Mouse (Mus musculus): ENCODE results near the gene Pacs2.
A peak's percentile ranks its signal among the peaks of the same experiment; 100 is the strongest.

Gene Pacs2

GRCm38 (mm10) chr12:113012443-113012842 lies 1.9 kb upstream of the Pacs2 start:
- no peak for DNase-seq

DNA sequence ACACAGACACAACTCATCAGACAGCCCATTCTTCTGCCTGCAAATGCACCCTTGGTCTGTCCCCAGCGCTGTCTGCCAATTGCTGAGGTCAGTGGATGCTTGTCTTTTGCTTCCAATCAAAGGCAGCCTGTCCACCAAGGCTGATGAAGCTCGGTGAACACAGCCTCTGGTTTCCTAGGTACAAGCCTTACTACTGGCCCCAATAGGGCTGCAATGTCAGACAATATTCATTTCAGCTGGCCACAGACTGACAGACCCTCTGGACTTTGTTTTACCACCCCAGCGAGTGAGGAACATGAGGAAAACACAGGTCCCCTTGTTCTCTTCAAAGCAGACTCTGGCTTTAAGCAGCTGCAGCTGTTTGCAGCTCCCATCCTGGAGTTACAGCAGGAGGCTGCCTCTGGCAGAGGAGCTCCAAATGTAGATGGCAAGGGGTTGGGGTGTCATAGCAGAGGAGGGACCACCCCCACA lies 1.3 kb upstream of the Pacs2 start:
- DNase-seq = no peak

GRCm38 (mm10) chr12:113014561-113015556 lies 551 bp downstream of the Pacs2 start:
- peak; percentile 43 to 78 for DNase-seq

- DNase-seq = no peak
Measured at GRCm38 (mm10) chr12:113015956-113016355, 1.6 kb downstream of the Pacs2 start.

DNA sequence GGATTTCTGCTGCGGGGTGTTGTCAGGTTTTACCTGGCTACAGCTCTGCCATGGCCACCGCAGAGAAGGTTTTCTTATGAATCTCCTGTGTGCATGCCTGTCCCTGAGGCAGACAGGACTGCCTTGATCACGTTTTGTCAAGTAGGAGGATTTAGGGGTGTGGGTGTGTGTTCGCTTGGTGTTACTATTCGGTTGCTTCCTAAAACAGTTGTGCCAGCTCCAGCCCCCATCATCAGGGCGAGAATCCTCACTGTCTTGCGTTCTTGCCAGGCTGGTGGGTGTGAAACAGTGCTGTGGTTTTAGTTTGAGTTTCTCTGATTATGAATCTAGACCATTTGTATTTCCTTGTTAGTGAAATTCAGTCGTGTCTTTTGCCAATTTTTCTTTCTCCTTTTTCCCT lies 2.7 kb downstream of the Pacs2 start:
- DNase-seq = no peak

- peak; percentile 44 to 67 for DNase-seq
Measured at GRCm38 (mm10) chr12:113017429-113017984, 3.2 kb downstream of the Pacs2 start.

- DNase-seq = no peak
Measured at GRCm38 (mm10) chr12:113018763-113019162, 4.5 kb downstream of the Pacs2 start.

GRCm38 (mm10) chr12:113021488-113021887 lies 7.2 kb downstream of the Pacs2 start:
- no peak for DNase-seq

DNA sequence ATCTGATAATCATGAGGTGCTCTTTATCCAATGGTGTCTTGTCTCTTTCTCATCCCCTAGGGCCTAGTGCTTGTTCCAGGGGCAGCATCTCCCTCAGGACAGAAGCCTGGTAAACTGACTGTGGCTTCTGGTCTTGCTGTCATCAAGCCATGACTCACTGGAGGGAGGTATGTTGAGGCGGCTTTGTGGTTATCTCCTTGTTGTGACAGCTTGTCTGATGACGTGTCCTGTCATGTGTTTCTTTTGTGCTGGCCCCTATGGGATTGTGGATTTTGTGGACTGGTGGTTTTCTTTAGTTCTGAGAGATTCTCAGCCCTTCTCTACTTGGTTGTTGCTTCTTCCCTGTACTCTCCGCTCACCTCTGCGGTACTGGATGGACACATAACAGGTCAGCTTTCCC lies 8.8 kb downstream of the Pacs2 start:
- no peak for DNase-seq

DNA sequence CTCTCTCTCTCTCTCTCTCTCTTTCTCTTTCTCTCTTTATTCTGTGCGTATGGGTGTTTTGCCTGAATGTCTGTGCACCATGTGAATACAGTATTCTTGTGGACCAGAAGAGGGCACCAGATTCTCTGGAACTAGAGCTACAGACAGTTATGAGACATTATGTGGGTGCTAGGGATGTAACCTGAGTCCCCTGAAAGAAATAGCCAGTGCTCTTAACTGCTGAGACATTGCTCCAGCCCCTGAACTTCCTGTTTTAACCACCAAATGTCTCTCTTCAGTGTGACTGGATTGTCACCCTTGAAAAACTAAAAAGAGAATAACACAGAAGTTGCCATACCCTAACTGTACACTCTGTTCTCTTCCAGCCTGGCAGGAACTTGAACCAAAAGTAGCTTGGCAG lies 12.2 kb downstream of the Pacs2 start:
- no peak for DNase-seq

DNA sequence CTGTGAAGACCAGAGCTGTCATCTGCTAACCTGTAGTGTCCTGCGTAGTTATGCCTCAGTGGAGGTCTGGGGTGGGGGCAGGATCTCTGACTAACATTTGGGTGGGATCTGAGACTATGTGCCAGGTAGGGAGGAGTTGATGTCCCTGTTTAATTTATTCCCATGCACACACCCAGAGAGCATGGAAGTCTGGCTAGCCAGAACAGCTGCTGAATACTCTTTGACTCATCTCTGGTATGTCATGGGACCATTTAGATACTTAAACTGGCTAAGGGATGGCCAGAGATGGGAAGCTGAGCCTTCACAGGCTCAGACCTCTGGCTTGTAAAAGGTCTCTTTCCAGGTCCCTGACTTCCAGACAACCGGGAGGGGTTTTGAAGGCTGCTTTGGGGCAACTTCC lies 13.2 kb downstream of the Pacs2 start:
- no peak for DNase-seq

GRCm38 (mm10) chr12:113028067-113028466 lies 13.8 kb downstream of the Pacs2 start:
- no peak for DNase-seq

GRCm38 (mm10) chr12:113028898-113029297 lies 14.6 kb downstream of the Pacs2 start:
- no peak for DNase-seq

DNA sequence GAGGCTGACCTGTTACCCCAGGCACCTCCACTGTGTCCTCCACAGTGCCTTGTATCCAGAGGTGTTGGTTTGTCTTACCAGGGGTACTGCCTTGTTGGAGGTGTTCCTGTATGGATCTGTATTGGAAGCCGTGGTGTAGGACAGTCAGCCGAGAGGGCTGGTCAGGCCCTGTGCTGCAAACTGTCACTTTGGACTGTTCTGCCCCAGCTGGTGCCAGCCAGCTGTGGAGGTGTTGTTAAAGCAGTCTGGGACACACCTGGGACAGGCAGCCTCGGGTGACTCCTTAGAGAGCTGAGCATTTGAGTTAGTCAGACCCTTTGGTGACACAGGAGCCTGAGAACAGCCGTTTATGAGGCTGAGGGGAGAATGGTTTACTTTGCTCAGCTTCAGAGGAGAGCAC lies 15.7 kb downstream of the Pacs2 start:
- DNase-seq = no peak

GRCm38 (mm10) chr12:113030993-113031392 lies 16.7 kb downstream of the Pacs2 start:
- no peak for DNase-seq

- DNase-seq = no peak
Measured at GRCm38 (mm10) chr12:113031441-113031840, 17.1 kb downstream of the Pacs2 start.

DNA sequence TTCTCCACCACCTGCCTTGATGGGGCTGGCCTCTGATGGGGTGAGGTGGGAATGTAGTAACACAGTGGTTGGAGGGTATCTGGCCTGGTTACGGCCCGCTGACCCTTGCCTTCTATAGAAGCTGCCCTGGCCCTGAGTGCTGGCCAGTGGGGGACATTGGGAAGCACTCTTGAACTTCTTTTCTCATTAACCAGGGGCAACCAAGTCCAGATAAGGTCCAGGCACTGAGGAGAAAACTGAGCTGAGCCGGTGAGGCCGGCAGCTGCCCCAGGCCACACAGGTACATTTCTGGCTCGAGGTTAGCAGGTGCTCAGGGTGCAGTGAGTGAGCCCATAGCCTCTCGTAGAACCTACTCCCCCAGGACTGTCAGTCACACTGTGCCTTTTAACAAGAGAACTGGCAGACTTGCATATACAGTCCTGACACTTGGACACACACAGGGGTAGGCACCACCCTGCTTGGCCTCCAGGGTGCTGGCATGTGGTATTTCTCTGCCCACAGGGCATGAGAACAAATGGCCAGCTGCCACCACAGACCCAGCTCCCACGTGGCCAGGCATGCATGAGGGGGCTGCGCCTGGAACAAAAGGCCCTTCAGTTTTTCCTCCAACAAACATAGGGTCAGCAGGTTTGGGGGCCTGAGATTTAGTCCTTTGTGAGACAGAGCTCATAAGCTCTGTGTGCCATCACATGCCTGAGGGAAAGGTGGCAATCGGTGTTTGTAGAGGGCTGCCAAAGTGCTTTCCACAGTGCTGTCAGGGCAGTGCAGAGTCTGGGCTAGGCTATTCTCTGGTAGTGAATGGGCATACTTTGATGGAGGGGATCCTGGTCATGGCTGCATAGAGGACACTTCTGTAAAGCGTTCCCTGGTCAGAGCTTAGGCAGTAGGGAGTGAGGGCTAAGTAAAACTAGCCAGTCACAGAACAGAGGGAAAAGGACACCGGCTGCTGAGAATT lies 18.3 kb downstream of the Pacs2 start:
- DNase-seq = peak; percentile 75 to 89

- DNase-seq = no peak
Measured at GRCm38 (mm10) chr12:113035093-113035492, 20.8 kb downstream of the Pacs2 start.

DNA sequence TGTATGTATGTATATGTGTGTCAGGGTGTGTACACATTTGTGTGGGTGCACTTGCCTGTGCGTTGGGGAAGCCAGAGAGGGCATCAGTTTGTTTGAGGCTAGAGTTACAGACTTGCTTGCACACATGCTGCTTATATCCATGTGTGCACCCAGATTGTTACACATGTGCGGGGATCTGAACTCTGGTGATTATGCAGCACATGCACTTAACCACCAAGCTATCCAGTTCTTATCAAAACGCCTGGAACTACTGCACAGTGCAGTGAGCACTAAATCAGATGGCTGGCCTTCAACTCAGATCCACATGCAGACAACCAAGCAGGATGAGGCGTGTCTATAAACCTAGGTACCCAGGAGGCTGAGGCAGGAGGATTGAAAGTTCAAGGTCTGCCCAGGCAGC lies 22.7 kb downstream of the Pacs2 start:
- no peak for DNase-seq

GRCm38 (mm10) chr12:113038414-113038813 lies 24.1 kb downstream of the Pacs2 start:
- no peak for DNase-seq

GRCm38 (mm10) chr12:113041481-113042439 lies 27.5 kb downstream of the Pacs2 start:
- DNase-seq = peak; percentile 41 to 64

GRCm38 (mm10) chr12:113042543-113042942 lies 28.2 kb downstream of the Pacs2 start:
- no peak for DNase-seq

Data from kidney, postnatal 25 days (tissue).